Mouse (Mus musculus) lung, adult 18-20 months (tissue): Measurements from ENCODE around the gene Tbc1d9.
"Not testable (repeated sequence)": the region's sequence is repeated elsewhere in the genome, so short reads cannot be mapped to it uniquely, and the experiment has no call there.

Source experiments
- DNase-seq, 2 experiments: peaks; one replicate each; pipeline ENCODE4 v3.0.0; 2022; ENCODE audit warnings: mixed read lengths in 2 of 2

Tbc1d9 gene

DNA sequence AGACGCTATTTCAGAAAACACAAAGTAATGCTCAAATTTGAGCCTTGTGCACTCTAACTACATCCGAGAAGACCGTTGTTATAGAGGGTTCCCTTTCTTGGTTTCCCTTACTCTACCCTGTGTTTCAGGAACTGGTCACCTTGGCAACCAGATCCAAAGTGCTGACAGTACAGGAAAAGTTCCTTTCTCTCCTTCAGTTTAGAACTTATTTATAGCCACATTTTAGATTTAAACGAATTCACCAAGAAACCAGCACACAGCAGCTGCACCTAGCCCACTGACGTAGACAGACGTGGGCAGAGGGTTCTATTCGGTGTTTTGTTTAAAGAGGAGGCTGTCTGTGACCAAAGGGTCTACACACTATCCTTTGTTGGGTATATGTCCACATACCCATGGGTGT lies 79.0 kb downstream of the Tbc1d9 start:
- DNase-seq, result no peak

DNA sequence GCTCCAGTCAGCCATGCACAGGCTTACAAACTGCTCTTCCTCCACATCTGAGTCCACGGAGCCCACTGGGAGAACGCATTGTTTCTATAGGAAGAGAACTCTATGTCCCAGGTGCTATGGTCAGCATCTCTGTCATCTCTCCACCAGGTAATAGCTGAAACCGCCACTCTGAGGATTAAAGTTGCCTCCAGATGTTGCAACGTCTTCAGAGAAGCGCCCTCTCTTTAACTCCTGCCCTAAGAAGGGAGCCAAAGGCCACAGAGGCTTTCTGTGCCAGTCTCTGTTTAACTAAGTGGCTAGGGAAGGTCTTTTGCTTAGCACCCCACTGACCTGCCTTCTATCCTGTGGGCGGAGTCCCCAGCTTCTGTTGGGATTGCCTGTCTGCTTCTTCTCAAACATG lies 85.7 kb downstream of the Tbc1d9 start:
- DNase-seq, result no peak

DNA sequence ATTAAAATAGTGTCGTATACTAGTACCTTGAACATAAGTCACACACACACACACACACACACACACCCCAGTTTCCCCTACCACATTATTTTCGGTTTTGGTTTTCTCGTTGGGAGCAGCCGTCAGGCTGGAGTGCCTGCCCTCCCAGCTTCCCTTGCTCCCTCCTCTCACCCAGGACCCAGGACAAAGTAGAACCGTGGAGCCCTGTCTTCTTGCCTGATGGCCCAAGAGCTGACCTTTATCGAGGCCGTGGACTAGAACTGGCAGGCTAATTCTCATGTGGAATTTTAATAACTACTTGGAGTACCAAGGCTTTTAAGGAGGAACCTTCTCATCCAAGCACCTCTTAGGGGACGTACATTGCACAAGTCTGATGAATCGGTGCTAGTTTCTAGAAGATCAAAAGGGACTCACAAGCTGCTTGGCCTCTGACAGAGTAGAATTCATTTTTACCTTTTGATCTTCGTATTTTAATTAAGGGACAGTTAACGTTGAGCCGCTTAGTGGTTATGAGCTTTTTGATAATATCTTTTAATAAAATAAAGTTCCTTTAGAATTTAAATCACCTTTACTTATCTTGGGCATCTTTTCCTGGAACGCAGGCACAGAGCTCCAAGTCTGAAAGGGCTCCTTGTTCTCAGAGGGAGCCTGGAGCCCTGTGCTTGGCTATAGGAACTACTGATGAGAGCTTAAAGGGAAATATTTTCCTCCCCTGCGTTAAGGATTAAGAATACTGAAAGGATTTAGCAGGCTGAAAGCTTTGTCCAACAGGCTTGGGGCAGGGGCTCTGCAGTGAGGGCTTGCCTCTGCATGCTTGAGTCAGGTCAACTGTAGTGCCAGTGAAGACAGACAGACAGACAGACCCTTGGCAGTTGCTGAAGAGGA lies 86.5 kb downstream of the Tbc1d9 start:
- DNase-seq, result no peak

DNA sequence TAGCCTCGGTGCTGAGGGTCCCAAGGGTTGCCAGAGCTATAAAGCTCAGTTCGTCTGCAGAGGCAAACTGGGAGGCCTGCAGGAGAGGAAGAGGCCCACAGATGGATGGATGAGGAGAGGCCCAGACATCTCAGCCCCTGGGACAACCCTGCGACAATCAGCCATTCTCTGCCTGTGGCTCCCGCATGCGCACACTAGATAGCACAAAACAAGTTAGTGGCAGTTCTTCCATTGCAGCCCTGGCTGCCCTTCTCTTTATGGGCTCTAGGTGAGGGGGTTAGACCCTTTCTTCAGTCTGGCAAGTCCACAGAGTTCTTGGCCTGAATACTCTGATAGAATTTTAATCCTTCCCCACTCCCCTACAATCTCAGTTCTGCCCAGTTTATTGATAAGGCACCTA lies 87.6 kb downstream of the Tbc1d9 start:
- no peak for DNase-seq

DNA sequence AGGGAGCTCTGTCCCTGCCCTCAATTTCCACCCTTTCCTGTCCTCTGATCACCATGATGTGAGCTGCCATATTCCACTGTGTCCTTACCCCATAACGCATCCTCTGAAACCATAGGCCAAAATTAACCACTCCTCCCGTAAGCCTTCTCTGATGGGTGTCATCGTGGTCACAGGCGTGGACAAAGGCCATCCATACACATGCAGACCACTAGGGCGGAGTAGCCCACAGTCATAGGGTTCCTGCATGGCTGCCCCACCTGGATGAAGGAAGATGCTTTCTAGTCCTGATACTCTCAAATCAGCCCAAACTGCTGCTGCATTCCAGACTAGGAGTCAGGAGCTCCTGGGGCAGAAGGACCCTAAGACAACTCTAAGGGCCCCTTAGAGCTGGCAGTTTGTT lies 92.5 kb downstream of the Tbc1d9 start:
- DNase-seq, result no peak

DNA sequence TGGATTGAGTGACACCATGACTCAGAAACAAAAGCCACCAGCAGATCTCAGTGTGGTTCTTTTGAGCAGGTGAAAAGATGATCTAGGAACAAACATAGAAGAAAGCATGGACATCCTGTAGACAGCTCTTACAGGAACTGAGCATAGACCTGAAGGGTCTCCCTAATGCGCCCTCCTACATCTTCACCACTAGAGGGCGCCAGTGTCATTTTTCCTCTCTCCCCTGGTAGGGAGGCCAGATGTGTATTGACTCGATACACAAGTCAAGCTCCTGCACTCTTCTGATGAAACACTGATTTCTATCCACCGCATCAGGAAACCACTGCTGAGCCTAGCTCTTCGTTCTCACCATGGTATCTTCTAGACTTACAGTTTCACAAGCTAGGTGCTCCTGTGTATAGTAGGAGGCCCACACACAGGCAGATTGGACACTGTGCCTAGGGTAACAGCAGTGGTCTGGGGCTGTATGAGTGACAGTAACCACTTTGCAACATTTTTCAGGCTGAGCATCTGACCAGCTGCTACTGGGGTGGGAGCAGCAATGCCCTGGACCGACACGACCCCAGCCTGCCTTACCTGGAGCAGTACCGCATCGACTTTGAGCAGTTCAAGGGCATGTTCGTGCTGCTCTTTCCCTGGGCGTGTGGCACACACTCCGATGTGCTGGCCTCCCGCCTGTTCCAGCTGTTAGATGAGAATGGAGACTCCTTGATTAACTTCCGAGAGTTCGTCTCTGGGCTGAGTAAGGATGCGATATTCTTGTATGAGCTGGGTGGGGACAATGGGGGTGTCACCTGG lies 95.5 kb downstream of the Tbc1d9 start:
- DNase-seq, result peak; percentile 24 to 50

DNA sequence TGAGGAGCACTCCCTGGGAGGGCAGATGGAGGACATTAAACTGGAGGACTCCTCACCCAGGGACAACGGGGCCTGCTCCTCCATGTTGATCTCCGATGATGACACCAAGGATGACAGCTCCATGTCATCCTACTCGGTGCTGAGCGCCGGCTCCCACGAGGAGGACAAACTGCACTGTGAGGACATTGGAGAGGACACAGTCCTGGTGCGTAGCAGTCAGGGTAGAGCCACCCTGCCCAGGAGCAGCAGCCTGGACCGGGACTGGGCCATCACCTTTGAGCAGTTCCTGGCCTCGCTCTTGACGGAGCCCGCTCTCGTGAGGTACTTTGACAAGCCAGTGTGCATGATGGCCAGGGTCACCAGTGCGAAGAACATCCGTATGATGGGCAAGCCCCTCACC lies 106.0 kb downstream of the Tbc1d9 start:
- DNase-seq, result no peak

DNA sequence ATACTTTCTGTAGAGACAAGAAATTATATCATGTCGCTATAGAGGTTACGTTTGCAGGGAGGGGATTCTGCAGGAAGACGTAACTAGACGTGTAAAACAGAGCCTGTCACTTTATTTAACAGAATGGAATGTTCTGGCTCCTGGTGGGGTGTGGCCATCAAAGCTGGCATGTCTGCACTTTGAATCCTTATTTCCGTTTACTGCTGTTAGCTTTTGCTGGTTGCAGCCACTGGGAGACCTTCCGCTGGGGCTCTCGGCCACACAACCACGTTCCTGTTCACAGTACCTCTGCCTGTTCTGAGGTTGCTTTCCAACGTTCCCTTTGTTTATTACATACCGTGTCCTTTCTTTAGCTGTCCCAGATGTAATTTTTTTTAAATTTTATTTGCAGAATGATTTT lies 107.3 kb downstream of the Tbc1d9 start:
- DNase-seq, result peak in 1 of 2 experiments; percentile 25

DNA sequence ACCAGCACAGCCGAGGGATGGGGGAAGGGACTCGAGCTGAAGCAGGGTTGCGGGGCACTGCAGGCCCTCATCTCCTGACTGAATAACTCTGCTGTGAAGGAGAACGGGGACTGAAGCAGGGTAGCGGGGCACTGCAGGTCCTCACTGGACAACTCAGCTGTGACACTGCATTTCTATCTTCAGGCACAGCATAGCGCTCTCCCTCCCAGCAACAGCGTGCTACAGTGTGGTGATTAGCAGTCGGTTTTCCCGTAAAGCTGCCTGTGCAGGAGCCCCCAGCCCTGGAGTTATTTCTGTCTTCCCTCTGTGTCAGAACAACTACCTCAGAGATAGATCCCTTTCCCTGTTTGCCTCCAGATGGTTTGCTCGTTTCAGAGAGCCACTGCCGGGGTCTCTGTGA lies 109.3 kb downstream of the Tbc1d9 start:
- no peak for DNase-seq

DNA sequence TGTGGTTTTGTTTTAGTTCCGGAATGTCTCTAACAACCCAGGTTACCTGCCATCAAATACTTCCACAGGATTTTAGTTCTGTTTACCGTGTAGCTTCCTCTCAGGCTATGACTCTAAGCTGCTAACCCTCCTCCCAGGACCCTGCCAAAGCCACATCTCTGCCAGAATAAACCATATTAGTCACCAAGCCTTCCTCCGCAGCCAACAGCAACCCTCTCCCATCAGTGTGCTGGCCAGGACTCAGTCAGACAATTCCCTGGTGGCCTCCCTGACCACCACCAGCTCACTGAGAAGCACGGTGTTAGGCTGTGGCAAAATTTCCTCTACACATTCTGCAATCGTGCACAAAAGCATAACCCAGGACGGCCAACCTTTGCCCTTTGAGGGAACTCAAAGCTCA lies 113.3 kb downstream of the Tbc1d9 start:
- DNase-seq, result no peak

DNA sequence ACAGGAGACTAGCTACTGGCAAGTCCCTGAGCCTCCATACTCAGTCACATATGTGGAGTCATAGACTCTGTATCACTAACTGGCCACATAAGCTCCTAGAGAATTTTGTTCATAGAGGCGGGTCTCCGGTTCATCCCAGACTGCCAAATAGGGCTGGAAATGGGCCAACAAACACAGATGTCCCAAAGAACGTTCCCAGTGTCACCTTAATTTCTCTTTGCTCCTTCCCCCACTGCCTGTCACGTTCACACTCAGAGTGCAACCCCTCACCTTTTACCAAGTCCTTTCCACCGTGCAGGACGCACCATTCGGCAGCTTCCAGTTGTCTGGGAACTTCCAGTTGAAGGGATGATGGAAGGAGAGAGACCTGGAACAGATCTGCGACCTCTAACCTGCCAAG lies 120.2 kb downstream of the Tbc1d9 start:
- DNase-seq, result no peak

DNA sequence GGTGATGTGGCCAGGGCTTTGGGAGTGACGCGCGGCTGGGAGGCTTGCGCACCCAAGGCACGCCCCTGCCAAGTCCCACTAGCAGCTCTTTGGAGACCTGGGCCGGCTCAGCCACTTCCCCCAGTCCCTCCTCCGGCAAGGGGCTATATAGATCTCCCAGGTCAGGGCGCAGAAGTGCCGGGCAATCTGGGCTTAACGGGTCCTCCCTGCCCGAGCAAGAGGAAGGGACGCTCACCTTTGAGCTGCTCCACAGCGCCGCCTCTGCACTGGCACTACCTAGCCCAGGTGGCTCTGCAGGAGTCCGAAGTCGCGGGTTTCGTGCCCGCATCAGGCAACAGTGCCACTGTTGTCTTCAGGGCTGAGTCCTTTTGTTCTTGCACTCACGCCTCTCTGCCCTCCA lies 125.0 kb downstream of the Tbc1d9 start, which contains the start of gene Ucp1:
TSS of gene Ucp1 (plus strand) at position 177 of the 400 bp plus-strand sequence.
- DNase-seq, result no peak

DNA sequence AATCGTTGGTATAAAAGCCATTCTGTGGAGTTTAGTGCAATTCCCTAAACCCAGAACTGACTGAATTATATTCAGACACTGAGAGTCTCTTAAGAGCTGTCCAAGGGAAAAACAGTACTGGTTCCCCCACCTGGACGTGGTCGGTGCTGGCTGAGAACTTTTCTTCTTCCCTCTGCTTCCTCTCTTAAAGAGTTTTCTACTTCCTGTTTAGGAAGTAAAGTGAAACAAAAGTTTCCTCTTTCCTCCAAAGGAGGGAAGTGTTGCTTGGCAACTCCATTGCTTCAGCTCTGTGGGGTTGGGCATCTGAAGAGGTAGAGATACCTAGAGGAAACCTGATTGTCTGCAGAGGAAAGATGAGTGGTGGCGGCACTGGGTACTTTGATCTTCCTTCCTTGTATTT lies 132.2 kb downstream of the Tbc1d9 start:
- no peak for DNase-seq

DNA sequence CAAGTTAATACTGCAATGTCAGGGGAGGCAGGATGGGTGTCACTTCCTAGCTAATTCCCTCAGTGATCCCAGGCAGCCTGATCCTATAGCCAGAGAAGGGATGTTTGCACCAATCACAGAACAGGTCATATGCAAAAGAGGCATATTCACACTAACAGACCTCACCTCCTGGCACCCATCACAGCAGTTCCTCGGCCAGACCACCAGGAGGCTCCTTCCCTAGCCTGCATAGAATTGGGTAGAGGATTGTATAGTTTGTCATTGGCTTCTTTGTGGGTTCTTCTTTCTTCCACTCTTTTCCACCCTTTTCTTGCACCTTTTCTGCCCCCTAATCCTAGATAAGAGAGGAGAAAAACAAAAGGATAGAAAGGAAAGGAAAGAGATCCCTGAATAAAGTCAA lies 135.0 kb downstream of the Tbc1d9 start:
- no peak for DNase-seq

DNA sequence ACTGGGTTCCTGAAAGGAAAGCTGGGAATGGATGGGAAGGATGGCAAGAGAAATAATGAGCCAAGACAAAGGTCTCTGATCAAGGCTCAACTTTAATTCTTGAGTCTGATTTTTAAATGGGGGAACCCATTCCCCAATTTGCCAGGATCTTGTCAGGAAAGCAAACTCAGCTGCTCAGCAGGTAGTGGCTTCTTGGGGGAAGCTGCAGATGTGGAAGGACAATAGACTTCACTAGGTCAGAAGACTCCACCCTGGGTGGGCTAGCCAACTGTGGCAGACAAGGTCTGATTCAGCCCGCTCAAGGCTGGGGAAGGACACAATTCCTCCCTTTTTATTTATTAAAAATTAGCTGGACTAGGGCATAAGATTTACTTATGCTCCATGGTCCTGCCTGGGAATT lies 139.8 kb downstream of the Tbc1d9 start:
- no peak for DNase-seq

DNA sequence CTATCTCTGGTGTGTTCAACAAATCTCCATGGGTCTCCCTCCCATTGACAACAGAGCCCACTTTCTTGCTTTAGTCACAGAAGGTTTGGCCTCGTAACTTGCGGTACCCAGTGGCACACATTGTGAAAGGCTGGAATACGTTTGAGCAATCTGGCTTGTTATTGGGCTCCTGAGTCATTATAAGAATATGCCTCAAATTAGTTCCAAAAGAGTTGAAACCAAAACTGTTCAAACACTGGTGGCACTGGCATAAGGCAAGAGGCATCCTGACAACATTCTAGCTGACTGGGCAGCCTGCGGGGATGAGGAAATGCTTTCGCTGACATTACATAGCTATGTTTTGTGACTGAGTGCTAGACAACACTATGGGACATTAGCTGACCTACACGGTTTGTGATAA lies 144.7 kb downstream of the Tbc1d9 start:
- no peak for DNase-seq

DNA sequence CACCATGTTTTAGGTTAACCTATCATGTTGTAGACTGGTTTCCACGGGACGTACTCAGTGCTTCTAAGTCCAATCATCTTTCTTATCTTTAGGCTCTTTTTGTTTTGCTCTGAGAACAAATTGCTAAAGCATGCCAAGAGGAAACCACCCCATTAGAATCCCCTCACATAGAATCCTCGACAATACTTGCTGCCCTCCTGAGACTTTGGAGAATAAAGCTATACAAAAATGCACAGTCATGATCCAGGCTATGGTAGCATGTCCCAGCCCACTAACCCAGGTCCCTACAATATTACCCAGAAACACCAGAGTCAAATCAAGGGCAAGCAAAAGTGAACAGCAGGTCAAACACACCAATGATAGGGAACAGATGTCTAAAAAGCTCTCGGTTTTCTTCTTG lies 149.9 kb downstream of the Tbc1d9 start:
- not testable (repeated sequence) for DNase-seq

DNA sequence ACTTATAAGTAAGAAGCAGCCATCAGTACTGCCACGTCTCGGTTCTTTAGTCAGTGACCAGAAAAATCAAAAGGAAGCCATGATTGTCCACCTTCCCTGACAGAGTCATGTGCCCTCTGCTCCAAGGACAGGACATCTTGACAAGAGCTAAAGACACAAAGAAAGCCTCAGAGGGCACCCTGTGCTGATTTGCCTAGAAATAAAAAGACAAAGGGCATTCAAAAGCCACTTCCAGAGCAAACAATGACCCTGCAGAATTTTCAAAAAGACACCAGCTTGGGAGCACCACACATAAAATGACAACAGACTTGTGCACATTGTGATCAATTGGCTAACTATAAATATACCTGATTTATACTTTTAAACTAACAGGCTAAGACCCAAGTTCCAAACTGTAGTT lies 150.5 kb downstream of the Tbc1d9 start:
- no peak for DNase-seq

DNA sequence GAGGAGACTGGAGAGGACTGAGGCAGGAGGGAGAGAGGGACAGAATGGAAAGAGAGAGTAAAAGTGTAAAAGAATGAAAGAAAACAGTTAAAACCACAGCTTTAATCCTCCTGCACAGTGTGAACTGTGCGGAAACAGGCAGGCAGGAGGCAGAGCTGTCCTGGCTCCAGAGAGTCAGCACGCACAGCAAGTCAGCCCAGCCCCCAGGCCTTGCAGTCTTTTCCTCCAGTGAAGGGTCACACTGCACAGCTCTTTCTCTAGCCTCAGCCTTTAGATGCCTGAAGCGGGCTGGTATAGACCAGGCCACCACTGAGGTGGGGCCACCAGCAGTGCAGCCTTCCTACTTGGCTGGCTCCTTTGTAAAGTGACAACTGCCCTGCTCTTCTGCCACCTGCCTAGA lies 155.4 kb downstream of the Tbc1d9 start:
- DNase-seq, result no peak

DNA sequence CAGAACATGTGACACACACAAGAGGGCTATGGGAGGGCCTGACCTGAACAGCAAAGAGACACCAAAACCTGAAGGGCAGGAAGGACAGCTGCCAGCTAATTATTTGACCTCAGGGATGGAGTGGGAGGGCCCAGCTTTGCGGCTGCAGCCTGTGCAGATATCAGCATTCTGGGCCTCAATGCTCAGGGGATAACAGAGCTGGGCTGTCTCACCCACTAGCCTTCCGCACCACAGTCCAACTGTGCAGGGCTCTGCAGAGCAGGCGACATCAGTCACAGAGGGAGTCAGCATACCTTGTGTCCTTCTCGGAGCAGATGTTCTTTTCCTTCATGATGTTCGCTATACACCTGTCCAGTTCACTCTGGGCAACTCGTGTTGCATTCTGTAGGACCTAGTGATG lies 157.2 kb downstream of the Tbc1d9 start:
- no peak for DNase-seq
